Mouse (Mus musculus): ENCODE results near the gene Creld1.

DNA sequence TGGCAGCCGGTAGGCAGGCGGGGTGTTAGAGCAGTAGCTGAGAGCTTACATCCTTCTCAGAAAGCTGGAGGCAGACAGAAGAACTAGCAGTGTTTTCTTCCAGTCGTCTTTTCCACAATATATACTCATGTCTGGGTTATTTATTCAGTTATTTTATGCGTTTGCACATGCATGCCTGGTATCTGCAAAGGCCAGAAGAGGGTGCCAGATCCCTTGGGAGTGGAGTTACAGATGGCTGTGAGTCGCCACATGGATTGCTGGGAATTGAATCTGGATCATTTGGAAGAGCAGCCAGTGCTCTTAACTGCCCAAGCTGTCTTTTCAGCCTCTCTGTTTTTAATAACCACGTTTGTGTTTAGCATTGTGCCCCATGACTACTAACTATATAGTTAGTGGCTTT, 58.5 kb downstream of the Creld1 start:
- no peak for TF ChIP-seq CTCF (IDR thresholded peaks at IDR 0.05; ENCODE audit: low read depth, low read length)
- TF ChIP-seq POLR2A (IDR thresholded peaks at IDR 0.05; ENCODE audit: extremely low read depth, insufficient read depth, low read length): no peak
